Mouse (Mus musculus) liver, adult 10 weeks (tissue): Measurements from ENCODE around the gene Snx1. TPM values are rescaled to one million over a fixed set of nuclear protein-coding genes. Genes with fewer than 3 reads are reported as not detected.

Experiments
- polyA plus RNA-seq: library from polyadenylated mRNA; stranded (reverse); fragments of 350-450 nt; fragmentation: Illumina TruSeq; extraction: RNeasy Lipid Tissue Mini Kit (QIAGEN cat#74804); gene quantifications from one replicate; pipeline ENCODE4 v1.2.3, GENCODE M21; 2014; ENCODE audit warnings: low read depth, low replicate concordance

Gene Snx1
- 25.6 TPM for polyA plus RNA-seq

GRCm38 (mm10) chr9:66126456-66127192, at the start of gene Snx1, which contains the start of gene Ciao2a:
TSS of gene Snx1 (minus strand) at chr9:66126587.
TSS of gene Ciao2a (plus strand) at chr9:66126611.

GRCm38 (mm10) chr9:66157958-66158830, 31.8 kb upstream of the Snx1 start, which contains the start of gene Dapk2:
TSS of gene Dapk2 (plus strand) at chr9:66158223.

GRCm38 (mm10) chr9:66069583-66069982, 56.8 kb downstream of the Snx1 start, which contains the start of gene Snx22:
TSS of gene Snx22 (minus strand) at chr9:66069719.

GRCm38 (mm10) chr9:66059583-66060307, 66.6 kb downstream of the Snx1 start, which contains the start of gene Ppib:
TSS of gene Ppib (plus strand) at chr9:66060222.

Other genes with a start within 250 kb of the Snx1 start
- 0.24 TPM for gene Pclaf, start 236.3 kb downstream of the Snx1 start, polyA plus RNA-seq
- 47.7 TPM for gene Trip4, start 217.8 kb downstream of the Snx1 start, polyA plus RNA-seq
- 3.9 TPM for gene Csnk1g1, start 217.7 kb downstream of the Snx1 start, polyA plus RNA-seq
- 179 TPM for gene Ppib, start 66.4 kb downstream of the Snx1 start, polyA plus RNA-seq
- gene Snx22, start 56.9 kb downstream of the Snx1 start, polyA plus RNA-seq = not detected
- 75.8 TPM for gene Ciao2a, start within 50 bp of the Snx1 start, polyA plus RNA-seq
- 5.5 TPM for gene Dapk2, start 31.6 kb upstream of the Snx1 start, polyA plus RNA-seq
- 8.1 TPM for gene Herc1, start 223.9 kb upstream of the Snx1 start, polyA plus RNA-seq